Mouse (Mus musculus) erythroblast, embryonic 14.5 days (primary cell): Measurements from ENCODE around the gene Fam219a.

Source experiments
- GATA1 ChIP-seq: IDR thresholded peaks from 2 replicates; pipeline ENCODE4 v1.6.1; 2012; ENCODE audit warnings: low read length, inconsistent platforms, mixed read lengths
- TAL1 ChIP-seq: IDR thresholded peaks from 3 replicates; pipeline ENCODE4 v1.6.1; 2012; ENCODE audit warnings: low read length, inconsistent platforms, mixed read lengths

DNA sequence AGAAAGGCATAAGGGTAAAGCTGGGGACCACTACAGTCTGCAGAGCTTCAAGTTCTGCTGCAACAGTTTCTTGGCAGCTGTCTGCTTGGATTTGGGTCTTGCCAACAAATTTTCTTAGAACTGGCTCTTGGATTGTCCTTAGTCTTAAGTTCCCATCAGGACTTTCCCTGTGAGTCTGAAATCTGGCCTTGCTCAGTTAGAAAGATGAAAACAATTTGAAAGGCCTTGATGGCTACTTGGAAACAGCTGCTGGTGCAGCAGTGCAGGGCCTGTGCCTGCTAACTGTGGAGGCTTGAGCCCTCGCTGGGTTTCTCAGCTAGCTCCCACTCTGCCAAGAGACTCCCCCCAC is 89.9 kb downstream of the Fam219a start:
- TF ChIP-seq GATA1 = no peak
- no peak for TF ChIP-seq TAL1
